Mouse (Mus musculus) olfactory bulb, adult 2 months (tissue): ENCODE measurements at regions not wholly inside any gene's neighbourhood (a gene's known extent, or its start where the extent isn't known, plus 50 kb on each side); places are given as distances from the start of the nearest gene placed in this dataset.

Experiments
- CTCF ChIP-seq: fragments of 200-500 bp; IDR thresholded peaks from 2 replicates; pipeline ENCODE4 v1.5.1; 2012; ENCODE audit warnings: low read depth, mild to moderate bottlenecking, low read length, moderate library complexity; ENCODE audit not compliant: insufficient read depth
- POLR2A ChIP-seq: fragments of 200-500 bp; IDR thresholded peaks from 2 replicates; pipeline ENCODE4 v1.6.1; 2012; ENCODE audit warnings: mild to moderate bottlenecking, low read depth, low read length, moderate library complexity; ENCODE audit not compliant: insufficient read depth

GRCm38 (mm10) chr11:79815156-79815555 is 147.0 kb downstream of the Utp6 start:
- TF ChIP-seq CTCF (no peak), POLR2A (no peak)
